Mouse (Mus musculus) heart, postnatal 0 days (tissue): ENCODE results near the gene 6430548M08Rik.

Experiments used
- CTCF ChIP-seq: IDR thresholded peaks from 2 replicates; pipeline ENCODE4 v1.5.1; 2016; ENCODE audit warnings: antibody characterized with exemption, control low read depth, low read depth
- EP300 ChIP-seq: IDR thresholded peaks from 2 replicates; pipeline ENCODE4 v1.6.1; 2016; ENCODE audit warnings: antibody characterized with exemption, low read depth

DNA sequence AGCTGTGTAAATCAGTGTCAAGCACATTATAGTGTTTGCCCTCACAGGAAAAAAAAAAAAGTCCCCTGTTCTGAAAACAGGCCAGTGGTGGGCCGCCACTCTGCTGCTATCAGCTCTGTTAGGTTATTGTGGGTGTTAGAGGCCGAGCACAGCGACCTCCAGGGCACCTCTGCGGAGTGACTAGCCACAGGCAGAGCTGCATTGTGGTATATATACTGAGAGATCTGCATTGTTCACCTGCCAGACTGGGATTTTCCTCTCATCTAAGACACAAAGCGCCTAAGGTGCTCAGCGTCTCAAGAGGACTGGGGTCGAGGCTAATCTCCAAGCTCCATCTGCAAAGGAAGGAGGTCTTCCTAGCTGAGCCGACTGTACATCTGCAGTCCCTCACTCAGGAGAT, 49.4 kb downstream of the 6430548M08Rik start:
- TF ChIP-seq EP300 (no peak), CTCF (no peak)
